Mouse (Mus musculus) heart, adult 2 months (tissue): ENCODE measurements around the gene Agpat1.

Experiments used
- EP300 ChIP-seq: fragments of 200-500 bp; IDR thresholded peaks from 2 replicates; pipeline ENCODE4 v1.6.1; 2011; ENCODE audit warnings: low read depth, low read length, control low read depth; ENCODE audit not compliant: insufficient read depth
- POLR2A ChIP-seq: fragments of 200-500 bp; IDR thresholded peaks from 2 replicates; pipeline ENCODE4 v1.6.1; 2011; ENCODE audit warnings: mild to moderate bottlenecking, low read depth, low read length, control low read depth; ENCODE audit not compliant: insufficient read depth

DNA sequence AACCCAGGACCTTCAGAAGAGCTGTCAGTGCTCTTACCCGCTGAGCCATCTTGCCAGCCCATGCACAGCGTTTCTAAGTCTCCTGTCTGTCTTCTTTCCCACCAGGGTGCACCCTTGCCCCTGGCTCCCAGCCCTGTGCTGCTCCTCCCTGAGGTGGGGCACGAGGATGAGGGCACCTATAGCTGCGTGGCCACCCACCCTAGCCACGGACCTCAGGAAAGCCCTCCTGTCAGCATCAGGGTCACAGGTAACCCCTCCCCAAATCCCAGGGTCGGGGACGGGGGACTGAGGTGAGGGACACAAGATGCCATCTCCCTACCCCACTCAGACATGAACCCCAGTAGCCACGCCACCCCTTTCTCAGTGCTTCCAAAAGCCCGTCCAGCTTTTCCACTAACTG, 4.2 kb upstream of the Agpat1 start:
- TF ChIP-seq EP300 (no peak), POLR2A (no peak)
